Mouse (Mus musculus): ENCODE data around the gene Ube2cbp.

DNA sequence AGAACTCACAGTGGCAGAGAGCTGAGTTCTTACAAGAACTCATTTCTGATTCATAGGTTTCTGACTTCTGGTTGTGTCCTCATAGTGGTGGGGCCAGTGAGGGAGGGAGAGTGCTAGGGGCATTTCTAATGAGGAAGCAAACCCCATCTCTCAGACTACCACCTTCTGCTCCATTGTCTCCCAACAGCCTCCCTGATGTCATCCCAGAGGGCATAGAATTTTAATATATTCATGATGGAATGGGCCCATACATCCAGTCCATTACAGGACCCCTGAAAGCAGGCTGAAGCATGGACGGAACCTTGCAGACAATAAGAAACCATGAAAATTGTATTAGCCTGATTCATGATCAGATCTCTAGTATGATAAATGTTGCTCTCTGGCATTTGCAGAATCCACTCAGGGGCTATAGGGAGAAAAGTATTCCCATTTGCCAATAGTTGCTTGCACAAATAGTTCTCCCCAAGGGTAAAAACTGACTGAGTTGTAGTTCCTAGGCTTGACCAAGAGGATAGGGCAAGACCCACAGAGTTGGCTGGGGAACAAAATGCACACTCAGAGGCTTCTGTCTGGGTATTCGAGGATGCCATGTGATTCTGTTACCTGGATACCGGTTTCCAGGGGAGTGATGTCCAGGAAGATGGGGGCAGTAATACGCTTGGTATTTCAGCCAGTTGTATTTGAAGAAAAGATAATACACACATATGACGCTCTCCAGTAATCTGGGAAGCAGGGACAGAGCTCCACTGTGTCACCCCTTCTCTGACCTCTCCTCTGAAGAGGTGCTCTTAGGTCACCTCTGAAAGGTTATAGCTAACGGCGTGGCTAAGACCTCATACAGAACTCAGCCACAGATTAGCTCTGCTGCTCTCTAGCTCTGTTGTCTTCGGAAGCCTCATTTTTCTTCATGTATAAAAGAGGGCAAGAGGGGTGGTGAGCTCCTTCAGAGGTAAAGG lies 167.8 kb downstream of the Ube2cbp start:
- TF ChIP-seq CTCF (IDR thresholded peaks at IDR 0.05; ENCODE audit: low read depth) = no peak
- TF ChIP-seq EP300 (optimal IDR thresholded peaks at IDR 0.05) = no peak

Data from stomach, postnatal 0 days (tissue).